Mouse (Mus musculus): ENCODE data around the gene Th. TPM values are rescaled to one million over a fixed set of nuclear protein-coding genes. Genes with fewer than 3 reads are reported as not detected.

The Th gene
- 1 to 10 TPM; 1.5 to 1.8 TPM for total RNA-seq (2021)

DNA sequence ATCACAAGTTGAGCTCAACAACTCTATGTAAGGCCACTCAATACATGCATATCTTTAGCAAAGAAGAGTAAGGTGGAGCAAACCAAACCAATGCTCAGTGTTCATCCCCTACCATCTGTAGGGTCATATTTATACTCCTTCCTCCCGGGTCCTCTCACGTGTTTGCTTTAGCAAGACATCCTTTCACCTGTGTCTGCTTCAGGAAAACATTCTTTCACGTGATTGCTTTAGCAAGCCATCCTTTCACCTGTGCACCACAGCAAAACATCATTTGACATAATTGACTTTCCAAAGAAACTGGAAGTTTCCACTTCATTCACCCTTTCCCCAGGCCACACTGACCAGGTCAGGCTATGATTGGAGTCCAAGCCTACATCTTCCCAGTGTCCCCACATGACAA, at the start of gene Th:
Gene Th (minus strand): TSS at position 101 of the 400 bp plus-strand sequence.
- DNase-seq (ENCODE audit: extremely low spot score in 1 of 2, low spot score in 2 of 2), result no peak
- intact Hi-C loops (cut with DNase I), result no loop called here

DNA sequence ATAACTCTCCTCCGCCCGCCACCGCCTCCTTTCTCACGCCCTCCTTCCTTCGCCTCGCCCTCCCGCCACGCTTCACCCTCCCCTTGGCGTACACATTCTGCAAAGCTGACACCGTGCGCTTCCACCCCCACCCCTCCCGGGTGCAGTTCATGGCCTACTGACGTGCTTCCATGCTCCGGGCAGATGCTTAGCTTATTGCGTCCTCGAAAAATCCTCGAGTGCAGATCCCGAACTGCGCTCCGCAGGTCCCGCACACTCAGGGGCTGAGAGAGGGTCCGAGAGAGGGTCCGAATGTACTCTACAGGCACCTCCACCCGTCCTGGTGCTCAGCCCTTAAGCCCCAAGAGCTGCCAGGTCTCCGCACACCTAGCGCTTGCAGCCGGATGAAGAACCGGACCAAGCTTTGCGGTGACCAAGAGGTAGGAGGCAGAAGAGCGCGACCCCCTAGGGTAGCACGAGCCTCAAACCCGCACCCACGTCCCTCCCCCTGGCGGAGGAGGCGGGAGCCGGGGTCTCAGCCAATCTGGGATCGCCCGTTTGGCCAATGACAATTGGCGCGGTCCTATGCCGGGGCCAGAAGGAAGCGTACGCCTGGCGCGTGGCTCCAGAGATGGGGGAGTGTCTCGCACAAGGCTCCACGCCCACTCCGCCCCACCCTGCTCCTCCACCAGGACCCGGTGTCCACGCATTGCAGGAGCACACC, 38.0 kb upstream of the Th start, which contains the start of gene Ascl2:
Gene Ascl2 (minus strand): TSS at position 456 of the 703 bp plus-strand sequence.
- DNase-seq (ENCODE audit: extremely low spot score in 1 of 2, low spot score in 2 of 2), result peak in 1 of 2 experiments; percentile 40
- intact Hi-C loops (cut with DNase I), result no loop called here

DNA sequence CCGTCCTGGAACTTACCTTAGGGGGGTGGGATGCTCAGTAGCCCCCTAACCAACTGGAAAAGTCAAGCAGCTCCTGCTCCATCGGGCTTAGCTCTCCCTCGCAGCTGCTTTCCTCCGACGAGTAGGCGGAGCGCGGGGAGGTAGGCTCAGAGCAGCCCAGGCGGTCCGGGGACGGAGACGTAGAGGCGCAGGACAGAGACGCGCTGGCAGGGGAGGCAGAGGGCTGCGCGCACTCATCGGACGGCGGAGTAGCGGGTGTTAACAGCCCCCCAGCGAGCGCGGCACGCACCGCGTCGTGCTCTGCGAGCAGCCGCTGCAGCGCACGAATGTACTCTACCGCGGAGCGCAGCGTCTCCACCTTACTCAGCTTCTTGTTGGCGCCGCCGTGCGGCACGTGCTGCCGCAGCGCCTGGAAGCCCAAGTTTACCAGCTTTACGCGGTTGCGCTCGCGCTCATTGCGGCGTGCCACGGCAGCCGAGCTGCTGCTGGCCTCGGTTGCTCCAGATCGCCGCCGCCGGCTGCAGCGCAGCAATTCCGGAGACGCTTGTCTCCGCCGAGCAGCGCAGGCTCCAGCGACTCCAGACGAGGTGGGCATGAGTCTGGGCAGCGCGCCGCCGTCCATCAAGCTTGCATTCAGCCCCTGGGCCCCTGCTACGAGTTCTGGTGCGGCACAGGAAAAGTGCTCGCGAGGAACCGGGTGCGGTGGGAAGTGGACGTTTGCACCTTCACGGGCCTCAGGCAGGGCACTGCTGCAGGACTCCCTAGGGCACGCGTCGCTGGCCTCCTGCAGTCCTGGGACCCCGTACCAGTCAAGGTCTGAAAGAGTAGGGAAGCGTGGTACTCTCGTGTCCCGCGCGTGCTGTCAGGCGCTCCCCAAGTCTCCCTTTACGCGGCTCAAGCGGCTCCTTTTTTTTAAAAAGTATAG, 37.2 kb upstream of the Th start:
- peak; percentile 48 to 73 for DNase-seq (ENCODE audit: extremely low spot score in 1 of 2, low spot score in 2 of 2)
- intact Hi-C loops (cut with DNase I), result no loop called here

DNA sequence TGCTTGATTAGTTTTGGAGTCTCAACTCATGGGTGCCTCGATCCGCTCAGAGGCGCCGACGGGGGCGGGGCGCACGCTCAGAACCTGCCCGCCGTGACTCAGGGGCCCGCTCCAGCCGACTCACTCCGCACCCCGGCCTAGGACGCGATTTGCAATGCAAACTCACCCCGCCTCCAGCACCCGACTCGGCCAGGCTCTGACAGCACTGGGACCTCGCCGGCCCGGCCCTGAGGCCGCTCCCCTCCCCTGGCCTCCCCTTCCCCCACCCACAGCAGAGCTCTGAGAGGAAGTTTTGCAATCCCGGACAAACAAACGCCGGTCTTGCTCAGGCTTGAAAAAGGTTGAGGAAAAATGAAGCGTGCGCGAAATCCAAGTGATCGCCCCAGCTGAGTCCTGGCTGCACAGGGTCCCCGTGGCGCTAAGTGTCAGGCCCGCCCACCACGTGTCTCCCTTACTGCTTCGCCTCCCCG, 36.5 kb upstream of the Th start:
- DNase-seq (ENCODE audit: extremely low spot score in 1 of 2, low spot score in 2 of 2), result peak in 1 of 2 experiments; percentile 47
- intact Hi-C loops (cut with DNase I), result no loop called here

DNA sequence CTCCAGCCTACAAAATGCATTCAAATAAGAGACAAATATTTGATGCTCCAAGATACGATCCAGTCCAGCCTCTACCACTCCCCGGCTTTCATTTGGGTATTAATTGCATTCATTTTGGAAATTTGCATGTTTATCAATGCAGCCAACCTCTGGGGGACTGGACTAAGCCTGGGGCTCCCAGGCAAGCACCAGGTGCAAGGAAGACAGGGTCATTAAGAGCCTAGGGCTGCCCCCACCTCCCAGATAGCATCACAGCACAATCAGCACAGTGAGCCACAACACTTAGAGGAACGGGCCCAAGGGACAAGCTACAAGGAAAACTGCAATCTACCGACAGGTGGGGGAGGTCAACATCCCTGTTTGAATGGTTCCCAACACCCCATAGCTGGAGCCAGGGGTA, 28.8 kb upstream of the Th start:
- no peak for DNase-seq (ENCODE audit: extremely low spot score in 1 of 2, low spot score in 2 of 2)
- intact Hi-C loops (cut with DNase I), result no loop called here

DNA sequence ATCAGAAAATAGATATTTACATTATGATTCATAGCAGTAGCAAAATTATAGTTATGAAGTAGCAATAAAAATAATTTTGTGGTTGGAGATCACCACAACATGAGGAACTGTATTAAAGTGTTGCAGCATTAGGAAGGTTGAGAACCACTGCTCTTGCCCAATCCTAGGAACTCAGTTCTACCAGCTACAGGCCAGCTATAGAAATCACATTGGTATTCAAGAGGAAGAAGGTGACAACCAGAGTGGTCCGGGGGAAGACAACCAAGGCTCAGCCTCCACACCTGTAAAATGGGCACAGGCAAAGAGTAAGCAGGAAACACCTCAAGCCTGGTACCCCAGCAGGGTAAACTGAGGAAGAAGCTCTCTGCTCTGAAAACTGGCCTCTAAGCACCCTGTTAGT, 27.9 kb upstream of the Th start:
- intact Hi-C loops (cut with DNase I), result no loop called here
- DNase-seq (ENCODE audit: extremely low spot score in 1 of 2, low spot score in 2 of 2), result no peak

DNA sequence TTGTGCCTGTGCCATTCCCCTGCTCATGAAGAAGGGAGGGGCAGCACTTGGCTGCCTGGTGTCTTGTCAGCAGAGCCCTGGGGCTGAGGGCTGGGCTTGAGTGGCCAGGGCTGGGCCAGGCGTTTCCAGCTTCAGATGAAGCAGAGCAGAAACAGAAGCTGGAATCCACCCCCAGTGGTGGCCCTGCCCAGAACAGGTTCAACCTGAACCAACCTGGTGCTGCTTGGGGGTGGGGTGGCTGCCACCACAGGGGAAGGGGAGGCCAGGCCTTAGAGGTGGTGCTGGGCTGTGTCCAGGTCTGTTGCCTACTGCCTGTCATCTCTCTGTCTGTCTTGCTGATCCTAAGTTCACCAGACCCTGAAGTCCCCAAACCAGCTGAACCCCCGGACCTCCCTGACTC, 25.1 kb upstream of the Th start:
- no peak for DNase-seq (ENCODE audit: extremely low spot score in 1 of 2, low spot score in 2 of 2)
- intact Hi-C loops (cut with DNase I), result no loop called here

DNA sequence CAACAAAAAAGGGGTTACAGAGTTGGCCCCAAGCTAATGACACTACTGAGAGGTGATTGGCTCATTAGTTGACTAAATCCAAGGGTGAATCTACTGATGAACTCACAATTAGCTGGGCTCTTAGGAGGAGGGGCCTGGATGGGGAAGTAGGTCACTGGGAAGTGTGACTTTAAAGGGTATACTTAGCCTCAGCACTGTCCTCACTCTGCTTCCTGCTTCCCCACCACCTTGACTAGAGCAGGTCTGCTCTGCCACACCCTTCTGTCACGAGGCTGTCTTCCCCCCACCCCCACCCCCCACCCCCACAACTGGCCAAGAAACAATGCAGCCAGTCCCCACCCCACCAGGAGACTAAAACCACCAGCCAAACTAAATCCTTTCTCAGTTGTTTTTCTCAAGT, 18.6 kb upstream of the Th start:
- intact Hi-C loops (cut with DNase I), result no loop called here
- DNase-seq (ENCODE audit: extremely low spot score in 1 of 2, low spot score in 2 of 2), result no peak

DNA sequence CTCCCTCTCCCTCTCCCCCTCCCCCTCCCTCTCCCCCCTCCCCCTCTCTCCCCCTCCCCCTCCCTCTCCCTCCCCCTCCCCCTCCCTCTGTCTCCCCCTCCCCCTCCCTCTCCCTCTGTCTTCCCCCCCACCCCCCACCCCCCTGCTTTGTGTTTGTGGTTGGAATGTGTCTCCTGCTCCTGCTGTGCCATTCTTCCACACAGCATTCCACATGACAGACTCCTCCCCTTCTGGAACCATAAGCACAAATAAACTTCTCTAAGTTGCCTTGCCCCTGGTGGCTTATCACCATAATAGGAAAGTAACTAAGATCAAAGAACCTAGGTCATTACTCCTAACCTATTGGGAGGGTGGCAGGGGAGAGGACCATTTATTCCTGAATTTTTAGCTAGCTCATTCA, 6.7 kb upstream of the Th start:
- DNase-seq (ENCODE audit: extremely low spot score in 1 of 2, low spot score in 2 of 2), result no peak
- intact Hi-C loops (cut with DNase I), result no loop called here

DNA sequence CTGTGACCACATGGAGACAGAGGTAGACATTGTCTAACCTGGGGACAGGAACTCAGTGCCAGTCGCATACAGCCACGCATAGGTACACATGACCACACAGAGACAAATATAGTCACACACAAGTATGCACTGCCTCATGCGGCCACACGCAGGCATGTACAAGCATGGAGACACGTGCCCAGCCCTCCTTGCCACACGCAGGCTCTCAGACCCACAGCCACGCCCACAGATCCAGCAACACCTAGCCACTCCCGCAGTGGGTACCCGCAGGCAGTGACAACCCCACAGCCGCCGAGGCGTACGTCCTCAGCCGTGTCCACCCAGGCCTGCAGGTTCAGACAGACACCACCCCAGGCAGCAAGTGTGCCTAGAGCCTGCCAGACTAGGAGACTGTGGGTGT, 4.8 kb upstream of the Th start:
- intact Hi-C loops (cut with DNase I), result no loop called here
- peak in 1 of 2 experiments; percentile 29 for DNase-seq (ENCODE audit: extremely low spot score in 1 of 2, low spot score in 2 of 2)

DNA sequence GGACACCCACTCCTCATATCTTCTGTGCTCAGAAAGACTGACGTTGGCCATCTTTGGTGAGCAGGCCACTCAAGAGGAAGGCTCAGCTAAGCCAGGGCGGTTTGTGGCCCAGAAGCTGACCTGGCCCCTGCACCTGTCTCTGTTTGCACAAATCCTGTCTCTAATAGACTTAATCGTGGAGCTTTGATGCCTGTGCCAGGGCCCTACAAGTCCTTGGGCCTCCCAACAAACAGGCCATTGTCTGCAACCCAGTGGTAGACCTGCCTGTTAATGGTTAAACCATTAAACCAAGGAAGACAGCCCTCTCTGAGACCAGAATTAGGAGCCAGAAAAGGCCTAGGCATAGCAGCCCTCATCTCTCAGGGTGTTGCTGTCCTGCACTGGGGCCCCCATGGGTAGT, 1.5 kb upstream of the Th start:
- intact Hi-C loops (cut with DNase I), result no loop called here
- no peak for DNase-seq (ENCODE audit: extremely low spot score in 1 of 2, low spot score in 2 of 2)

DNA sequence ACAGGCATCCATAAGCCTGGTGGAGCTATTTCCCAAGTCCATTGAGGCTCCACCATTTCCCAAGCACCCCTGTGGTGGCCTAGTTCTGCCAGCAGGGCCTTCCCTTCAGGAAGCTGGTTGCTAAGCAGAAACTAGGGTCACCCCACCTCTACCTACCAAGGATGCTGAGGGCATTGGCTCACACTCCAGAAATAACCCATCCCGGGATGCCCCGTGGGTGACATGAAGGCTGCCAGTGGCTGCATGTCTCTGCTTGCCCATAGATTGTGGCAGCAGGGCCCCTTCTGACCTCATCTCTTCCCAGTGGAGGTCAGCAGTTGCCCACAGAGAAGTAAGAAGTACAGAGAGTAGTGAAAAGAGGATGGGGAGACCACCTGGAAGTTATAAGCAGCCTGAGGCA, 1.4 kb downstream of the Th start:
- intact Hi-C loops (cut with DNase I), result no loop called here
- DNase-seq (ENCODE audit: extremely low spot score in 1 of 2, low spot score in 2 of 2), result no peak

DNA sequence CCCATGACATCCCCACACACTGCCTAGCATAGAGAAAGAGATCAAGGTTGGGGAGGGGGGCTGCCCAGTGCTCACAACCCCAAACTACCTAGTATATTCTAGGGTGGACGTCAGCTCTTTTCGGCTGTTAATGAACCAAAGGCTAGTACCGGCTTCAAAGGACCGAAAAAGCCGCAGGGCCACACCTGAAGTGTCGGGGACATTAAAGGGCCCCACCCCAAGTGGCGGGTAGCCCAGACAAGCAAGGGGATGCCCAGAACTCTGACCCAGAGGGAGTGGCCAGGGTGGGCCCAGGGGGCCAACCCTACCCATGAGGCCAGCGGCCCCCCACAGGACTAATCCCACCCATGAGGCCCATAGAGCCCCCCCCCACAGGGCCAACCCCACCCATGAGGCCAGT, 3.6 kb downstream of the Th start:
- DNase-seq (ENCODE audit: extremely low spot score in 1 of 2, low spot score in 2 of 2), result no peak
- intact Hi-C loops (cut with DNase I), result no loop called here

DNA sequence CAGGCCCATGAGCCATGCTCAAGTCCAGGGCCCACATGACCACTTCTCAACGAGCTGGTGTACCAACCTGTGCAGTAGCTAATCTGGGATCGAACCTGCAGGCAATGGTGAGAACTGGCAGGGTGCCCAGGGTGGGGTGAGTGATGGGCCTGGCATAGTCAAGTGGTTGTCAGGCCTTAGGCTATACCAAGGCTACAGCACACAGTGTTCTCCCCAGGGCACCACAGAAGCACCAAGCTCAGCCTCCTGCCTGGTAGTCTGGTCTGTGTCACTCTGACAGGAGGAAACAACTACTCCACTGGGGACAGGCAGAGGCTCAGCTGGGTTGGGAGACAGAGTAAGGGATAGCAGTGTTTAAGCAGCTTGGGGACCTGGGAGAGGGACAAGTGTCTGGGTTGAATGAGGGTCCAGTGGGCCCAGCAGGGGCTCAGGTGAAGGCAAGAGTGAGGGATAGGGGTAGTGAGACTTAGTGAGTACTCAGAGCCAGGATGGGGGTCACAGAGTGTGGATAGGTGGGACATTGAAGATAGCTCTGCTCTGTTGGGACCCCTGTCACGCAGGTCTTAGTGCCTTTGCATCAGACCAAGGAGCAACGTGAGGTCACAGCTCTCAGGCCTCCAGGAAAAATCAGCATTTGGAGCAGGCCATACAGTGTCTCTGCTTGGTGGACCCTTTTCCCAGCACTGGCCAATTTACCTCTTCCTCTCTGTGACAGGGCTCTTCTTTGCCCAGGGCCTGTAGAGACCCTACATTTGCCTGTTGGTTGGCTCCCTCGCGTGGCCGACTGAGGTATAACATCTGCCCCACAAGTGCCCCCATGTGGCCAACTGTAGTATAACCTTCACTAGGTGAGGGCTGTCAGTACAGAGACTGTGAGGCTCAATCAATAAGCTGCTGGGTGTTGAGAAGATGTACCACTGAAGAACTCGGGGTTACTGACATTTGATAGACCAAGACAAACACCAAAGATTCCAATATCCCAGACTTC, 12.0 kb downstream of the Th start:
- peak; percentile 61 to 67 for DNase-seq (ENCODE audit: extremely low spot score in 1 of 2, low spot score in 2 of 2)
- intact Hi-C loops (cut with DNase I), result loop anchor here (2.0 kb wide), 1 partner anchor 24 kb away; no protein-coding TSS in a partner anchor

DNA sequence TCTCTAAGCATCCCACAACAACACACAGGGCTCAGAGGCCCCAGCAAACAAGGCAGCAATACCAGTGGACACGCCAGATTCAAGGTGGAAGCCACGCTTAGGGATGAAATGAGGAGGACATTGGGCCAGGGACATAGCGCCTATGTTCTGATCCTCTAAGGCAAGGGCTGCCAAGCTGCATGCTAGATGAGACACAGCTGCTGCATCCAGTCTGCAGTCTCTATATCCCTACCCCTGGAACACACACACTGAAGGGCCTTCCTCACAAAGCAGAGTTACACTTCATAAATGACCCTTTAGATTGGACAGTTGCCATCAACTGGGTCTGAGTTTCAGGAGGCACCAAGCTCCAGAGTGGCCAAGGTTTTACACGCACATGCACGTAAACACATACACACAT, 13.3 kb downstream of the Th start:
- no peak for DNase-seq (ENCODE audit: extremely low spot score in 1 of 2, low spot score in 2 of 2)
- intact Hi-C loops (cut with DNase I), result loop anchor here (2.0 kb wide), 1 partner anchor 23 kb away; no protein-coding TSS in a partner anchor

DNA sequence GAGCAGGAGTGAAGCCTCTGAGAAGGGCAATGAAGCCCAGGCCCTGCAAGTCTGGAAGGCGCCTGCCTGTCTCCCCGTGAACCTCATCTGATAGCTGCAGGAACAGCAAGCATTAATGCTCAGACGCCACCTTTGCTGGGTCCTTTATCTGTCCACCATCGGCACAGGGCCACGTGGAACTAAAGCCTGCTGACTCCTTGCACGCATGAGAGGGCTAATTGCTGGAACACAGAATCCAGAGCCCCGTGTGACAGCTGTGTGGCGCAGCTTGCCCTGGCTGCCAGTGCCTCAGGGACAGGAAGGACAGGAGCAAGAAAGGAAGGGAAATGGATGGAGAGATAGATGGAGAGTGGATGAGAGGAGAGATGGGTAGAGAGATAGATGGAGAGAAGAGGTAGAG, 14.8 kb downstream of the Th start:
- intact Hi-C loops (cut with DNase I), result no loop called here
- no peak for DNase-seq (ENCODE audit: extremely low spot score in 1 of 2, low spot score in 2 of 2)

DNA sequence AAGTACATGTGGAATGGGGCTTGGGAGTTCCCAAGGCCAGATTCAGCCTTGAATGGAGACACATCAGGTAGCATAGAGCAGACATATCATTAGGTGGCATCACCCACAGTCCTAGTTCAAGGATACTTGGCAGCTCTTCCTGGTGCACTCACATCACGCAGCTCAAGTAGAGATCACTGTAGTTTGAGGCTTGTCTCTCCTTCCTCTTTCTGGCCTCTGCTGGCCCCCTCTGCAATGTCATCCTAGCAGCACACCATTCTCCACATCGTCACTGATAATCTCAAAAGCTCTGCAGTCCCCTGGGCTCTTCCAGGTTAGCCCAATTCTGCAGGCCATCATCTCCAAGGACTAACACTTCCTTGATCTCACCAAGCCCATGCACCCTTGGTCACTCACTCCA, 19.2 kb downstream of the Th start:
- no peak for DNase-seq (ENCODE audit: extremely low spot score in 1 of 2, low spot score in 2 of 2)
- intact Hi-C loops (cut with DNase I), result no loop called here

DNA sequence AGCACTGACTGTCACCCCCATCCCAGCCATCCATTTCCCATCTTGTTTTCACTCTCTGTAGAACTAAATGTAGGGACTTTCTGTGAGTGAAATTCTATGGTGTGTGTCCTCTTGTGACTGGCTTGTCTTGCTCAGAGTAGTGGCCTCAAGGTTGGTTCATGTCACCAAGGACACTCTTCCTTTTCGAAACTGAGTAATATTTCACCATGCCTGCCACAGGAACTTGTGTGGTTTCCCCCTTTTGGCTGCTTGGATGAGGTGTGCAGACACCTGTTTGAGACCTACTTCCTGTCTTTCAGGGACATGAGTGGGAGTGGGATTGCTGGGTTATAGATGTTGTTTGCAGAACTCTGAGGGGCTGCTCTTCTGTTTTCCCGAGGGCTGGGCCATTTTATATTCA, 20.8 kb downstream of the Th start:
- intact Hi-C loops (cut with DNase I), result no loop called here
- DNase-seq (ENCODE audit: extremely low spot score in 1 of 2, low spot score in 2 of 2), result no peak

DNA sequence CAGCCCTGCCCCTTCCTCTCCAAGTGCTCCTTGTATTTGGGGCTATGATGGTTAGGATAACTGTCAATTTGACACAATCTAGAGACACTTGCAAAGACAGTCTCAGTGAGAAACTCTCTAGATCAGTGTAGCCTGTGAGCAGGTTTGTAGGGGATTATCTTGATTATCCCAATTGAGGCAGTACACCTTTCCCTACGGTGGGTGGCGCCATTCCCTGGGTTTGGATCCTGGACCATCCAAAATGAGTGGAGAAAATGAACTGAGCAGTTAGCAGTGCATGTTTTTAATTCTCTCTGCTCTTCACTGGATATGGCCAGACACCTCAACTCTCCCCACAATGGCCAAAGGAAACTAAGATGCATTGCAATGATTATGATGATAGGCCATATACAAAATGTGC, 21.3 kb downstream of the Th start:
- no peak for DNase-seq (ENCODE audit: extremely low spot score in 1 of 2, low spot score in 2 of 2)
- intact Hi-C loops (cut with DNase I), result no loop called here

Measured in left cerebral cortex, postnatal 10 days (tissue).